Mouse (Mus musculus) olfactory bulb, adult 2 months (tissue): ENCODE measurements at regions not wholly inside any gene's neighbourhood (a gene's known extent, or its start where the extent isn't known, plus 50 kb on each side); places are given as distances from the start of the nearest gene placed in this dataset.

Source experiments
- H3K27ac ChIP-seq: fragments of 200-500 bp; 2 replicates; pipeline ENCODE4 v1.5.1; 2012; ENCODE audit warnings: low read depth, low read length; ENCODE audit not compliant: insufficient read depth
- H3K4me1 ChIP-seq: fragments of 200-500 bp; 2 replicates; pipeline ENCODE4 v1.6.1; 2012; ENCODE audit warnings: low read length; ENCODE audit not compliant: control insufficient read depth, insufficient read depth
- H3K4me3 ChIP-seq: fragments of 200-500 bp; 2 replicates; pipeline ENCODE4 v1.5.1; 2012; ENCODE audit warnings: mild to moderate bottlenecking, low read depth, low read length, moderate library complexity; ENCODE audit not compliant: insufficient read depth
- CTCF ChIP-seq: fragments of 200-500 bp; IDR thresholded peaks from 2 replicates; pipeline ENCODE4 v1.5.1; 2012; ENCODE audit warnings: low read depth, mild to moderate bottlenecking, low read length, moderate library complexity; ENCODE audit not compliant: insufficient read depth
- POLR2A ChIP-seq: fragments of 200-500 bp; IDR thresholded peaks from 2 replicates; pipeline ENCODE4 v1.6.1; 2012; ENCODE audit warnings: mild to moderate bottlenecking, low read depth, low read length, moderate library complexity; ENCODE audit not compliant: insufficient read depth
- WGBS: fragments of 180-500 bp; shearing (Covaris S2); methylation state at CpG from one replicate; pipeline ENCODE4 v1.1.7; 2018; 5-methylcytosine and 5-hydroxymethylcytosine counted together

- no peak overlapping the region for H3K4me3 ChIP-seq
- H3K4me1 ChIP-seq = no peaks in the 10 kb centered on the region
- WGBS = 19% methylated on average over 12 of the region's 12 CpGs
- no peak for TF ChIP-seq POLR2A
- TF ChIP-seq CTCF = no peak
- H3K27ac ChIP-seq = no peak overlapping the region
Measured at GRCm38 (mm10) chr8:109075006-109075405, 418.8 kb upstream of the Pmfbp1 start.

GRCm38 (mm10) chr8:109079223-109079622 lies 414.6 kb upstream of the Pmfbp1 start:
- 77% methylated on average over 6 of the region's 6 CpGs for WGBS
- TF ChIP-seq CTCF (no peak), POLR2A (no peak)
- H3K4me3 ChIP-seq = no peak overlapping the region

GRCm38 (mm10) chr8:109081295-109081694 lies 412.5 kb upstream of the Pmfbp1 start:
- no peak for TF ChIP-seq POLR2A
- no peak for TF ChIP-seq CTCF
- no peak overlapping the region for H3K27ac ChIP-seq
- H3K4me3 ChIP-seq = no peak overlapping the region
- no peaks in the 10 kb centered on the region for H3K4me1 ChIP-seq
- 79% methylated on average over 5 of the region's 5 CpGs for WGBS

More at GRCm38 (mm10) chr8:109079223-109079622, 414.6 kb upstream of the Pmfbp1 start:
- Histone ChIP-seq H3K4me1 (no peaks in the 10 kb centered on the region), H3K27ac (no peak overlapping the region)

GRCm38 (mm10) chr8:109085134-109085533 lies 408.7 kb upstream of the Pmfbp1 start:
- Histone ChIP-seq H3K27ac (no peak overlapping the region), H3K4me3 (no peak overlapping the region), H3K4me1 (no peaks in the 10 kb centered on the region)
- TF ChIP-seq CTCF (no peak), POLR2A (no peak)
- 94% methylated on average over 7 of the region's 7 CpGs for WGBS

- H3K4me3 ChIP-seq = no peak overlapping the region
- TF ChIP-seq CTCF (no peak), POLR2A (no peak)
- no peaks in the 10 kb centered on the region for H3K4me1 ChIP-seq
- 35% methylated on average over 1 of the region's 1 CpGs for WGBS
- H3K27ac ChIP-seq = no peak overlapping the region
Measured at GRCm38 (mm10) chr8:109087781-109088180, 406.0 kb upstream of the Pmfbp1 start.

- 92% methylated on average over 15 of the region's 15 CpGs for WGBS
- no peak for TF ChIP-seq POLR2A
- no peak for TF ChIP-seq CTCF
- Histone ChIP-seq H3K27ac (no peak overlapping the region), H3K4me1 (no peaks in the 10 kb centered on the region), H3K4me3 (no peak overlapping the region)
Measured at GRCm38 (mm10) chr8:109099671-109100070, 394.2 kb upstream of the Pmfbp1 start.

- Histone ChIP-seq H3K27ac (no peak overlapping the region), H3K4me3 (no peak overlapping the region), H3K4me1 (0 out of 2 replicates have a peak, but pooled peaks cover 2% of the 10 kb centered on the region)
- TF ChIP-seq CTCF = no peak
- no peak for TF ChIP-seq POLR2A
- 81% methylated on average over 5 of the region's 5 CpGs for WGBS
Measured at GRCm38 (mm10) chr8:109101416-109101815, 392.4 kb upstream of the Pmfbp1 start.

GRCm38 (mm10) chr8:109104798-109105326 lies 389.0 kb upstream of the Pmfbp1 start:
- no peak for TF ChIP-seq CTCF
- no peak for TF ChIP-seq POLR2A
- no peak overlapping the region for H3K4me3 ChIP-seq
- 60% methylated on average over 6 of the region's 6 CpGs for WGBS
- H3K4me1 ChIP-seq = 0 out of 2 replicates have a peak, but pooled peaks cover 2% of the 10 kb centered on the region
- no peak overlapping the region for H3K27ac ChIP-seq

- Histone ChIP-seq H3K27ac (no peak overlapping the region), H3K4me3 (no peak overlapping the region), H3K4me1 (0 out of 2 replicates have a peak, but pooled peaks cover 2% of the 10 kb centered on the region)
- TF ChIP-seq POLR2A = no peak
- no peak for TF ChIP-seq CTCF
- WGBS = 24% methylated on average over 6 of the region's 6 CpGs
Measured at GRCm38 (mm10) chr8:109105693-109106092, 388.1 kb upstream of the Pmfbp1 start.

GRCm38 (mm10) chr8:109106971-109107370 lies 386.9 kb upstream of the Pmfbp1 start:
- 0 out of 2 replicates have a peak, but pooled peaks cover 2% of the 10 kb centered on the region for H3K4me1 ChIP-seq
- WGBS = 50% methylated on average over 9 of the region's 9 CpGs
- TF ChIP-seq POLR2A (no peak), CTCF (no peak)
- H3K4me3 ChIP-seq = no peak overlapping the region
- no peak overlapping the region for H3K27ac ChIP-seq
